Mouse (Mus musculus): ENCODE measurements around the gene H2afy.
A peak's percentile ranks its signal among the peaks of the same experiment; 100 is the strongest.
"Not testable (repeated sequence)": the region's sequence is repeated elsewhere in the genome, so short reads cannot be mapped to it uniquely, and the experiment has no call there.

H2afy gene

GRCm38 (mm10) chr13:56073186-56073585, 63.0 kb downstream of the H2afy start:
- no peak for DNase-seq (ENCODE audit: low read depth, low spot score)

GRCm38 (mm10) chr13:56072268-56072607, 63.9 kb downstream of the H2afy start:
- DNase-seq (ENCODE audit: low read depth, low spot score): peak; percentile 71

GRCm38 (mm10) chr13:56071586-56072267, 64.4 kb downstream of the H2afy start:
- DNase-seq (ENCODE audit: low read depth, low spot score): no peak

GRCm38 (mm10) chr13:56069643-56070042, 66.5 kb downstream of the H2afy start:
- DNase-seq (ENCODE audit: low read depth, low spot score): no peak

GRCm38 (mm10) chr13:56068517-56068916, 67.6 kb downstream of the H2afy start:
- DNase-seq (ENCODE audit: low read depth, low spot score): no peak

- no peak for DNase-seq (ENCODE audit: low read depth, low spot score)
Observed at GRCm38 (mm10) chr13:56066904-56067303, 69.3 kb downstream of the H2afy start.

- DNase-seq (ENCODE audit: low read depth, low spot score): no peak
Observed at GRCm38 (mm10) chr13:56066152-56066551, 70.0 kb downstream of the H2afy start.

GRCm38 (mm10) chr13:56057761-56058160, 78.4 kb downstream of the H2afy start:
- no peak for DNase-seq (ENCODE audit: low read depth, low spot score)

- DNase-seq (ENCODE audit: low read depth, low spot score): no peak
Observed at GRCm38 (mm10) chr13:56055720-56056119, 80.4 kb downstream of the H2afy start.

GRCm38 (mm10) chr13:56054089-56054488, 82.1 kb downstream of the H2afy start:
- no peak for DNase-seq (ENCODE audit: low read depth, low spot score)

- no peak for DNase-seq (ENCODE audit: low read depth, low spot score)
Observed at GRCm38 (mm10) chr13:56052781-56053180, 83.4 kb downstream of the H2afy start.

GRCm38 (mm10) chr13:56050246-56050645, 85.9 kb downstream of the H2afy start:
- DNase-seq (ENCODE audit: low read depth, low spot score): no peak

GRCm38 (mm10) chr13:56042221-56042620, 93.9 kb downstream of the H2afy start:
- DNase-seq (ENCODE audit: low read depth, low spot score): no peak

- DNase-seq (ENCODE audit: low read depth, low spot score): no peak
Observed at GRCm38 (mm10) chr13:56040621-56041020, 95.5 kb downstream of the H2afy start.

- no peak for DNase-seq (ENCODE audit: low read depth, low spot score)
Observed at GRCm38 (mm10) chr13:56039610-56040371, 96.4 kb downstream of the H2afy start.

- peak; percentile 33 for DNase-seq (ENCODE audit: low read depth, low spot score)
Observed at GRCm38 (mm10) chr13:56029006-56029405, 107.2 kb downstream of the H2afy start.

- not testable (repeated sequence) for DNase-seq (ENCODE audit: low read depth, low spot score)
Observed at GRCm38 (mm10) chr13:56027996-56028395, 108.2 kb downstream of the H2afy start.

GRCm38 (mm10) chr13:56026623-56027022, 109.5 kb downstream of the H2afy start:
- DNase-seq (ENCODE audit: low read depth, low spot score): peak; percentile 52

GRCm38 (mm10) chr13:56026026-56026425, 110.1 kb downstream of the H2afy start:
- DNase-seq (ENCODE audit: low read depth, low spot score): no peak

GRCm38 (mm10) chr13:56025027-56025410, 111.1 kb downstream of the H2afy start:
- DNase-seq (ENCODE audit: low read depth, low spot score): no peak

GRCm38 (mm10) chr13:56024410-56025026, 111.6 kb downstream of the H2afy start:
- no peak for DNase-seq (ENCODE audit: low read depth, low spot score)

All from 3T3-L1 (cell line).